Mouse (Mus musculus): Measurements from ENCODE around the gene Zfp277.

- TF ChIP-seq EP300 (optimal IDR thresholded peaks at IDR 0.05) (no peak), CTCF (IDR thresholded peaks at IDR 0.05; ENCODE audit: low read depth) (no peak)
Observed at GRCm38 (mm10) chr12:40335303-40335702, 110.4 kb downstream of the Zfp277 start.
